Mouse (Mus musculus) myocyte (in vitro differentiated cells): ENCODE measurements around the gene Slc35b2.

Experiments
- CEBPB ChIP-seq: IDR thresholded peaks from 2 replicates; pipeline ENCODE4 v1.6.1; 2011; ENCODE audit warnings: mild to moderate bottlenecking, moderate library complexity; ENCODE audit not compliant: poor library complexity, insufficient read depth, severe bottlenecking
- E2F4 ChIP-seq: IDR thresholded peaks from one replicate; pipeline ENCODE4 v1.6.1; 2011; ENCODE audit warnings: mild to moderate bottlenecking, control low read depth, moderate library complexity; ENCODE audit not compliant: insufficient read depth
- MAX ChIP-seq: IDR thresholded peaks from one replicate; pipeline ENCODE4 v1.6.1; 2011; ENCODE audit warnings: low read depth, mild to moderate bottlenecking, control low read depth
- MYOD1 ChIP-seq, 3 experiments: IDR thresholded peaks; one replicate each; pipeline ENCODE4 v1.6.1; 2011; ENCODE audit warnings: control low read depth in 2 of 3, low read depth in 2 of 3, mild to moderate bottlenecking in 2 of 3, moderate library complexity in 1 of 3; ENCODE audit not compliant: insufficient read length in 2 of 3, control insufficient read depth in 1 of 3
- MYOG ChIP-seq, 3 experiments: IDR thresholded peaks; one replicate each; pipeline ENCODE4 v1.6.1; 2011; ENCODE audit warnings: control low read depth in 2 of 3, low read depth in 2 of 3, mild to moderate bottlenecking in 2 of 3; ENCODE audit not compliant: insufficient read length in 2 of 3, control insufficient read depth in 1 of 3, insufficient read depth in 1 of 3
- POLR2A ChIP-seq: IDR thresholded peaks from one replicate; pipeline ENCODE4 v1.6.1; 2011; ENCODE audit warnings: low read depth, mild to moderate bottlenecking, control low read depth, moderate library complexity; ENCODE audit not compliant: insufficient read length
- POLR2AphosphoS2 ChIP-seq: IDR thresholded peaks from one replicate; pipeline ENCODE4 v1.6.1; 2011; ENCODE audit warnings: low read depth, control low read depth; ENCODE audit not compliant: insufficient read length
- SRF ChIP-seq: IDR thresholded peaks from one replicate; pipeline ENCODE4 v1.6.1; 2011; ENCODE audit warnings: low read depth; ENCODE audit not compliant: control insufficient read depth, insufficient read length
- TCF12 ChIP-seq: IDR thresholded peaks from one replicate; pipeline ENCODE4 v1.6.1; 2011; ENCODE audit warnings: mild to moderate bottlenecking, control low read depth; ENCODE audit not compliant: poor library complexity, insufficient read depth, severe bottlenecking
- TCF3 ChIP-seq: IDR thresholded peaks from one replicate; pipeline ENCODE4 v1.6.1; 2011; ENCODE audit warnings: low read depth, control low read depth; ENCODE audit not compliant: insufficient read length
- USF1 ChIP-seq: IDR thresholded peaks from one replicate; pipeline ENCODE4 v1.6.1; 2011; ENCODE audit warnings: low read depth, mild to moderate bottlenecking, control low read depth, moderate library complexity

DNA sequence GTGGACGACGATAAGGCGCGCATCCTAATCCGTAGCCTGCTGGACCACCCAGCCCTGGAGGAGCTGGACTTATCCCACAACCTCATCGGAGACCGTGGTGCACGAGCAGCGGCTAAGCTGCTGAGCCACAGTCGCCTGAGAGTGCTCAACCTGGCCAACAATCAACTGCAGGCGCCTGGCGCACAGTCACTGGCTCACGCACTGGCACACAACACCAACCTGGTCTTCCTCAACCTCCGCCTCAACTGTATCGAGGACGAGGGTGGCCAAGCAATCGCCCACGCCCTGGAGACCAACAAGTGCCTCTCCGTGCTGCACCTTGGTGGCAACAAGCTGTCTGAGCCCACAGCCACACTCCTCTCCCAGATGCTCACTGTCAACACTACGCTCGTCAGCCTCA lies 24.0 kb upstream of the Slc35b2 start:
- TF ChIP-seq POLR2A (no peak), MYOG (IDR thresholded peaks at IDR 0.05; ENCODE audit: control insufficient read depth in 1 of 3, insufficient read depth in 1 of 3, insufficient read length in 2 of 3, low read depth in 2 of 3) (no peak), MAX (no peak), TCF12 (no peak), E2F4 (no peak), TCF3 (no peak), POLR2AphosphoS2 (no peak), USF1 (no peak), CEBPB (no peak), SRF (no peak), MYOD1 (IDR thresholded peaks at IDR 0.05; ENCODE audit: control insufficient read depth in 1 of 3, insufficient read length in 2 of 3, low read depth in 2 of 3) (no peak)
